Mouse (Mus musculus) thymus, adult 18-20 months (tissue): ENCODE results near the gene Snorc.
"Not testable (repeated sequence)": the region's sequence is repeated elsewhere in the genome, so short reads cannot be mapped to it uniquely, and the experiment has no call there.

Source experiments
- DNase-seq, 2 experiments: peaks; one replicate each; pipeline ENCODE4 v3.0.0; 2022; ENCODE audit warnings: mixed read lengths in 2 of 2

Snorc gene

GRCm38 (mm10) chr1:87469971-87470370 lies at the start of gene Snorc:
Snorc (plus strand) TSS chr1:87470271.
- DNase-seq: not testable (repeated sequence)

- DNase-seq: no peak
These were observed 34.9 kb upstream of the Snorc start for GRCm38 (mm10) chr1:87435125-87435524.

DNA sequence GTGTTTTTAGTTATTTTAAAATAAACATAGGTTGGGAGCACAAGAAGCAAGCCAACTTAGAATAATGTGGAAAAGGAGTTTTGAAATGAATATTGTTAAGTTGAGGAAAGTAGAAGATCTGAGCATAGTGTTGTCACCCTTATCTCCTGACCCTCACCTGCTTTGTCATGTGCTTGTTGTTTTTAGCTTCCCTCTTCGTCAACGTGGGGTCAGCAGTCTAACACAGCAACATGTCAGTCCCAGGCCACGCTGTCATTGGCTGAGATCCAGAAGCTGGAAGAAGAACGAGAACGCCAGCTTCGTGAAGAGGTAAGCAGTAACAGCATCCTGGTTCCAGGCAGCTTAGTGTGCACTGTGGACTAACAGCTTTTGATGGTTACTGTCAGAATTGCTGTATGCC lies 33.5 kb upstream of the Snorc start:
- no peak for DNase-seq

DNA sequence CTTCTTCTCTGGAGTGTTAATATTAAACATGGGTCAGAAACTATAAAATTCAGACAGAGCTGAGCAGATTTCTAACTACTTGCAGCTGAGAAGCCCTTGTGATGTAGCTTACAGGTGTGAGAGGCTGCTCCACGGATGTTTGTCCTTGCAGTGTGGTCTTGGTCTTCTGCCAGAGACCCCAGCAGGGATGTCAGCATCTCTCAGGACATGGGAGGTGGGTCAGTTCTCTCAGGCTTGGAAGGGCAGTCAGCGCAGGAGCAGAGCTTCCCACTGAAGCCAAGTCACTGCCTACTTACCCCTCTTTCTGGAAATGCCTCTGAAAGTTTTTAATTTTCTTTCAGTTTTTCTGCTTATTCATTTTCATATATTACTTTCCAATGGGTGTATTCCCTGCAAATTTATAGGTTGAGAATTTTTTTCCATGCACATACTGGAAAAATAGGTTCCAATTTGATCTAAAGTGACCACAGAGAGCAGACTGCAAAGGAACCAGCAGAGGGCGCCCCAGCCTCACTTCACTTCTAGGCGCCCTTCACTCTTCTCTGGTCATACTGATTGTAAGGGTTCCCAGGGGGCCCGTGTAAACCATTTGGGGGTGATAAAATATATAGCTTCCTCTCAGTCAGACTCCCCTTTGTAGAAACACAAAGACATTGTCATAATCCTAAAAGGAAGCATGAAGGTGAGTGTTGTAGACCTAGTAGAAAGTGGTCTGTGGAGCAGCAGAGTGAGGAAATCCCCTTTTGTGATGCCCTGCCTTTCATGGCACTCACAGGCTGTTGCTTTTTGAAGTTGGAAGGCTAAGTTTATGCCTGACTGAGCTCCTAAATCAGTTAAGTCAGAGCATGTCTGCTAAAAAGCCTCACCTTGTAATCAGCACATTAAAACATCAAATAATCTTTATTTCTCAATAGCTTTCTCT lies 22.6 kb upstream of the Snorc start:
- peak in 1 of 2 experiments; percentile 11 for DNase-seq

DNA sequence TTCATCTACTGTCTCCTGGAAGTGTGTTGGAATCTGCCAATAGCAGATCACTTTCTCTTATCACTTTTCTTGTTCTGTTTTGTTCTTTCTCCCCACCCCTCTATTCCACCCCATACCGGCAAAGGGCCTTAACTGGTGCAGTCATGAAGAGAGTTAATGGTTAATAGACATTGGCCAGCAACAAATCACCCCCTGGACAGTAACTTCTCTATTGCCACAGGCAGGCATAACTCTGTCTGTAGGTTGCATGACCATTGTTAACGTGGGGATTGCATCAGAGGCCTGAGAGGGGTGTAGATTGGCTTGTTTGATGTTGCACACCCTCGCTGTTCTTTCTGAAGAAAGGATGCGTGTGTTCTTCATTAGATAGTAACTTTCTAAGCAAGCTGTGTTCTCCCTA lies 20.6 kb upstream of the Snorc start:
- DNase-seq: no peak

- no peak for DNase-seq
These were observed 13.6 kb upstream of the Snorc start for GRCm38 (mm10) chr1:87456425-87456824.

DNA sequence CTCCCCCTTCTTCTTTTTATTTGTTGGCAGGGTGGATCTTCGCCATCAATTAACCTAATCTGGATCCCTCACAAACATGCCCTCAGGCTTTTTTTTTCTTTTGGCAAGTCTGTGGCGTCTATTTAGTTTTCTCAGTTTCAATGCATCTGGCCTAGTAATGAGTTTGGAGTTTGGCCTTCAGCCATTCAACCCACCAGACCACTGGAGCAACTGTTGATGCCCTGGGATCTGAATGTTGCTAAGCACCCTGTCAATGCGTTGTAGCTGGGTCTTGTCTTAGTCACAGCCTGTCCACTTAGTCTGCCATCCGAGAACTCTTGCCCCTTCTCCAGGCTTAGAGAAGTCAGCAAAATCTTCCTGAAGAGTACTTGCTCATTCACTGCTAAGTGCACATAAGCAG lies 12.0 kb upstream of the Snorc start:
- no peak for DNase-seq

DNA sequence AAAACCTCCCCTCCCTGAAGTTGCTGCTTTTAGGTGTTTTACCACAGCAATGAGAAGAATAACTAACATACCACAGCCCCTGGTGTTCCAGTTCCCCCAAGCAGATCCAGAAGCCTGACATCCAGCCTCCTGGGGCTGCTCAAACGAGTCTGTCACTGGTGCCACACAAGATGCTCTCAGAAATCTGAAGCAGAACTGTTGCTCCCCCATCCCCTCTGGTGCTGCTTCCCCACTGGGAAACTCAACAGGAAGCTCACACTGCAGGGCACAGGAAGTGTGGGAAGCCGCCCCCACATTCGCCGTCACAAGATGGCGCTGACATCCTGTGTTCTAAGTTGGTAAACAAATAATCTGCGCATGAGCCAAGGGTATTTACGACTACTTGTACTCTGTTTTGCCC lies 10.2 kb upstream of the Snorc start:
- DNase-seq: not testable (repeated sequence)

GRCm38 (mm10) chr1:87467469-87467868 lies 2.6 kb upstream of the Snorc start:
- DNase-seq: no peak

DNA sequence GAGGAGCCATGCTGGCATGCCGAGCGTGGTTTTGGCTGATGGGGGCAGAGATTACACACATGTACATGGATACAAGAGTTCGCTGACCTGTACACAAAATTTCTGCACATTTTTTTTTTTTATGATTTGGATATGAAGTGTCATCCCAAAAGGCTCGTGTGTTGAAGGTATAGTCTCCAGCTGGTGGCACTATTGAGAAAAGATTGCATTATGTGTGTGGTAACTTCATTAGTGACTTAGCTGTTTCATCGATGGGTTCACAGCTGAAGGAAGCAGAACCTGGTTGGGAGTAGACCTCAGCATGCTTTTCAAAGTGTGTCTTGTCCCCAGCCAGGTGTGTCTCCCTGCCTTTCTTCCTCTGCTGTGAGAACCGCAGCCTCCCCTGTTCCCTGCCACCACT lies 1.8 kb upstream of the Snorc start:
- DNase-seq: no peak

- DNase-seq: no peak
These were observed 1.8 kb downstream of the Snorc start for GRCm38 (mm10) chr1:87471914-87472313.

- DNase-seq: no peak
These were observed 2.5 kb downstream of the Snorc start for GRCm38 (mm10) chr1:87472576-87472975.

DNA sequence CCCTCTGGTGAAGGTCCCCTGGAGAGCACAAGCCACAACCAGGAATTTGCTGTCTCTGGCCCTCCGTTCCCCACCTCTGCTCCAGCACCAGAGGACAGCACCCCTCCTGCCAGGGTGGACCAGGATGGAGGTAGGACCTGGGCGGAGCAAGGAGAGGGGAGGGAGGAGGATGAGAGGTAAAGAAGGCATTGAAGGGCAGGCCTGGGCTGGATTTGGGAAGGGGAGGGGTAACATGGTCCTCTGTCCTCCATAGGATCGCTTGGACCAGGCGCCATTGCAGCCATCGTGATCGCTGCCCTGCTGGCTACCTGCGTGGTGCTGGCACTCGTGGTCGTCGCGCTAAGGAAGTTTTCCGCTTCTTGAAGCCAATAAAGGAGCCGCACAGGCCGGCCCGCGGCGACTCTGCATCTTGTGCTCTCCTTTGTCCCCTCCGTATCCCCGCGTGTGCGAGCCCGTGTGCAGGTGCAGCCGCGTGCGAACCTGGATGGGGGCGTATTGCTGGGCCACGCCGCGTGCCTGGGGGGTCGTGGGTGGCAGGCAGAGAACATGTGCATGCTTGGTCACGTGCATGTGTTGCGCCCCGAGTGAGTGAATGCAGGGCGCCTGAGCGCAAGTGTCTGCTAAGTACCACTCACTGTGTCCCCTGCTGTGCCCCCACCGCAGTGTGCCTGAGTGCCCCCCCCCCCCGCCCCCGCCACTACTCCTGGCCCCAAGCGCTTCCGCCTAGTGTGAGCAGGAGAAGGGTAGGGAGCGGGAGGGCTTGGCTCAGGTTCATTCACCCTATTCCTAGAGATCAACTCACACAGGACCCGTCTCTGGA lies 5.2 kb downstream of the Snorc start:
- DNase-seq: no peak

GRCm38 (mm10) chr1:87482546-87482945 lies 12.5 kb downstream of the Snorc start:
- no peak for DNase-seq

- peak; percentile 16 to 19 for DNase-seq
These were observed 16.3 kb downstream of the Snorc start for GRCm38 (mm10) chr1:87486386-87486785.

- DNase-seq: no peak
These were observed 22.2 kb downstream of the Snorc start for GRCm38 (mm10) chr1:87492285-87492684.

DNA sequence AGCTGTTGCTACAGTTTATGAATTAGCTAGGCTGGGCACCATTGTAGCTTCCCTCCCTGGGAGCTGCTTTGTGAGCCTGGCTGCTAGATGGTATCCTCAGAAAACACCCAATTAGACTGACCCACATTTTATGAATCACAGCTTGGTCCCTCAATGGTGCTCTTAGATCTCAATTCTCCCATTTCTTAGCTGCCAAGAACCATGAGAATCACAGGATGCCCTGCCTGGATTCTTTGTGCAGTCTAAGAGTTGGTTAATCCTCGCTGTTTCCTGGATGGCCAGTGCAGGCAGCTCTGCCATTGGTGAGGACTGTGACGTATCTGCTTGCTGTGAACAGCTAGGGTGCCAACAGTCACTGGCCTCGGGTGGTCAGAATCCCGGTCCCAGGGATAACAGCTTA lies 23.5 kb downstream of the Snorc start:
- DNase-seq: no peak

DNA sequence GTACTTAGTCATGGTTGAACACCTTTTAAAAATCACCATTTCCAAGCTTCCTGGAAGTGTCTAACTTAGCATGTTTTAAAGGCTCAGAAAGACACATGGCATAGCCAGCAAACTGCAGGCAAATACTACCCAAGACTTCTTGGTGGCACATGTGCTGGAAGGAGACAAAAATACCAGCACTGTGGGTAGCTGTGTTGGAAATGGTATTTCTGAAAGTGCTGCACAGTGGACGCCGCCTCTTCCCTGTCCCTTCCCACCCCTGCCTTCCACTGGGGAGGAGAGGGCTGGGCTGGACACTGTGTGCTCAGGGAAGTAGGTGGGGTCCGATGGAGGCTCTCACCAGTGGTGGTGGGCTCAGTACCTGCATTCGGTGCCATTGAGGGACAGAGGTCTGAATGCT lies 35.5 kb downstream of the Snorc start:
- DNase-seq: no peak

GRCm38 (mm10) chr1:87507857-87508256 lies 37.8 kb downstream of the Snorc start:
- no peak for DNase-seq

DNA sequence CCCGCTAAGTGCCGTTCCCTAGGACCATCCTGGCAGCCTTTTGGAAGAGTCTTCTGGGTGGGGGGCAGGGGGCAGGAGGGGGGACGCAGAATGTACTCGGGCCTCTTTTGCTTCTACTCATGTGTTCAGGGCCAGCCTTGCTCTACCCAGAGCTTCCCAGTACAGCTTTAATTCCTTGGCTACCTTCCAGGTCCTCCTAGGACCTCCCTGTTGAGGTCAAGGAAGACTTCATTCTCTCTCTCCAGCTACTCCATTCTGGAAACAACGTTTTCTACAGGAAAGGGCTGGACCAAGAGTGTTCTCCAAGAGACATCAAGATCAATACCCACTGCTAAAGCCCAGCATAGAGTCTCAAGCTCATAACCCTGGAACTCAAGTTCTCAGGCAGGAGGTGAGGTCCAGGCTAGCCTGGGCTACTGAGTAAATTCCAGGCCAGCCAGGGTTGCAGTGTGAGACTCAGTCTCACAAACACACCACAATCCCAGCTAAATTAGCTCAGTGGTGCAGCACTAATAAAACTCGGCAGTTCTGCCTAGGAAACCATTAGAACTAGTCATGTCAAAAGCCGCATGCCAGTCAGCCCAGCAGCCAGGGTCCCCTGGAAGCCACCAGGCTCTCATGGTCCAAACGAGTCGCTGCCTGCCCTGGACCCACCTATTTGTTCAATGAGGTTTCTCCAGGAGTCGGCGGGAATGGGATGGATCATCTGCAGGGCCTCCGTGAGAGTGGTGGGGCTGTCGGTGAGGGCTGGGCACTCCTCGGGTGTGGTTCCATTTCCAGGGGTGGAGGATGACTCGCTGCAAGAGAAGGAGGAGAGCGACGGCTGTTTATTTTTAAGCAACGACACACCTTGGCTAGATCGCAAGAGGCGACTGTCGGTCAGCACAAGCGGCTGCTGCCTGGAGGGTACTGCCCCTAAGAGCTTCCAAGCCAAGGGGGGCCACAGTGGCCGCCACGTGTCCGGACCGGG lies 38.8 kb downstream of the Snorc start:
- no peak for DNase-seq

- DNase-seq: no peak
These were observed 39.6 kb downstream of the Snorc start, which contains the start of gene Neu2 for GRCm38 (mm10) chr1:87509561-87510165. Neu2 (plus strand) TSS chr1:87509889.

DNA sequence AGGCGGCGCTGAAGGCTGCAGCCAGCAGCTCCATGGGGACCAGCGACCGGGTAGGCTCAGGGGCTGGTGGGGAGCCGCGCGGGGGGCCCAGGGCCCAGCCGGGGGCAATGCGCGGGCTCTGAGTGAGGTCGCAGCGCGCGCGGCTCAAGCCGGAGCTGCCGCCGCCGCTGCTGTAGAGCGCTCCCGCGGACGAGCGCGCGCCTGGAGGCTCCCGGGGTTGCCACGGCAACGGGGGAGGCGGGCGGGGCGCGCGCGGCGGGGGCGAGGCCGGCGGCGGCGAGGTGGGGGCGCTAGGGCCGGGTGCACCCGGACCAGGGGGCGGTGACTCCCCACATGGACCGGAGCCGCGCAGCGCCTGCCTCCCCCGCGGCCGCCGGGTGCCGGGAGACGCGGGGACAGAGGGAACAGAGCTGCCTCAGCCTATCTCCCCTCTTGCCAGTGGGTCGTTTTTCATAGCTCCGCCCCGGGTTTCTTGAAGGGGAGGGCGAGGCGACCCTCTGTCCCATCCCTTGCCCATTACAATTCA lies 40.2 kb downstream of the Snorc start:
- DNase-seq: no peak
